Mouse (Mus musculus): ENCODE data around the gene Aff1. TPM values are rescaled to one million over a fixed set of nuclear protein-coding genes. Genes with fewer than 3 reads are reported as not detected.

The Aff1 gene
- polyA plus RNA-seq, 1 experiment from 2014 or later, result 19.3 TPM

GRCm38 (mm10) chr5:103699537-103699936, 7.4 kb downstream of the Aff1 start:
- no peaks in the 10 kb centered on the region for H3K9me3 ChIP-seq (ENCODE audit: control insufficient read depth, low read length)
- no peak overlapping the region for H3K4me3 ChIP-seq (ENCODE audit: low read depth, low read length)
- H3K27me3 ChIP-seq (replicated peaks; ENCODE audit: control insufficient read depth, insufficient read depth, low read length), result peaks cover 3% of the 10 kb centered on the region
- no peaks in the 10 kb centered on the region for H3K36me3 ChIP-seq (ENCODE audit: control insufficient read depth, insufficient read depth, low read length)
- DNase-seq (ENCODE audit: low spot score) (no peak), ATAC-seq (replicated peaks; ENCODE audit: low FRiP score) (no peak)
- H3K4me2 ChIP-seq, result no peak overlapping the region
- no peak overlapping the region for H3K9ac ChIP-seq (ENCODE audit: low read depth, low read length)
- H3K27ac ChIP-seq (ENCODE audit: low read depth, low read length), result no peak overlapping the region
- 51% methylated on average over 4 of the region's 4 CpGs for WGBS
- no peaks in the 10 kb centered on the region for H3K4me1 ChIP-seq (replicated peaks; ENCODE audit: control insufficient read depth, insufficient read depth, low read length)

- 72% methylated on average over 2 of the region's 2 CpGs for WGBS
- Histone ChIP-seq H3K4me2 (no peak overlapping the region), H3K27ac (ENCODE audit: low read depth, low read length) (no peak overlapping the region), H3K36me3 (ENCODE audit: control insufficient read depth, insufficient read depth, low read length) (no peaks in the 10 kb centered on the region), H3K9me3 (ENCODE audit: control insufficient read depth, low read length) (no peaks in the 10 kb centered on the region), H3K4me1 (replicated peaks; ENCODE audit: control insufficient read depth, insufficient read depth, low read length) (no peaks in the 10 kb centered on the region), H3K4me3 (ENCODE audit: low read depth, low read length) (no peak overlapping the region), H3K27me3 (replicated peaks; ENCODE audit: control insufficient read depth, insufficient read depth, low read length) (no peaks in the 10 kb centered on the region; the same call in 1 of the 2 replicates), H3K9ac (ENCODE audit: low read depth, low read length) (no peak overlapping the region)
- no peak for ATAC-seq (replicated peaks; ENCODE audit: low FRiP score)
- DNase-seq (ENCODE audit: low spot score), result no peak
Observed at GRCm38 (mm10) chr5:103700661-103701060, 8.5 kb downstream of the Aff1 start.

GRCm38 (mm10) chr5:103701466-103701865, 9.3 kb downstream of the Aff1 start:
- Histone ChIP-seq H3K4me2 (no peak overlapping the region), H3K9me3 (ENCODE audit: control insufficient read depth, low read length) (no peaks in the 10 kb centered on the region), H3K27me3 (replicated peaks; ENCODE audit: control insufficient read depth, insufficient read depth, low read length) (no peaks in the 10 kb centered on the region; the same call in 1 of the 2 replicates), H3K4me1 (replicated peaks; ENCODE audit: control insufficient read depth, insufficient read depth, low read length) (no peaks in the 10 kb centered on the region), H3K36me3 (ENCODE audit: control insufficient read depth, insufficient read depth, low read length) (no peaks in the 10 kb centered on the region), H3K4me3 (ENCODE audit: low read depth, low read length) (no peak overlapping the region), H3K9ac (ENCODE audit: low read depth, low read length) (no peak overlapping the region), H3K27ac (ENCODE audit: low read depth, low read length) (no peak overlapping the region)
- DNase-seq (ENCODE audit: low spot score) (no peak), ATAC-seq (replicated peaks; ENCODE audit: low FRiP score) (no peak)
- 61% methylated on average over 3 of the region's 3 CpGs for WGBS

GRCm38 (mm10) chr5:103702527-103702926, 10.4 kb downstream of the Aff1 start:
- no peak overlapping the region for H3K27ac ChIP-seq (ENCODE audit: low read depth, low read length)
- no peaks in the 10 kb centered on the region for H3K9me3 ChIP-seq (ENCODE audit: control insufficient read depth, low read length)
- H3K4me2 ChIP-seq, result no peak overlapping the region
- H3K4me3 ChIP-seq (ENCODE audit: low read depth, low read length), result no peak overlapping the region
- ATAC-seq (replicated peaks; ENCODE audit: low FRiP score) (no peak), DNase-seq (ENCODE audit: low spot score) (no peak)
- H3K4me1 ChIP-seq (replicated peaks; ENCODE audit: control insufficient read depth, insufficient read depth, low read length), result no peaks in the 10 kb centered on the region
- H3K9ac ChIP-seq (ENCODE audit: low read depth, low read length), result no peak overlapping the region
- H3K36me3 ChIP-seq (ENCODE audit: control insufficient read depth, insufficient read depth, low read length), result no peaks in the 10 kb centered on the region
- no peaks in the 10 kb centered on the region; the same call in 1 of the 2 replicates for H3K27me3 ChIP-seq (replicated peaks; ENCODE audit: control insufficient read depth, insufficient read depth, low read length)
- 60% methylated on average over 6 of the region's 6 CpGs for WGBS

GRCm38 (mm10) chr5:103705331-103705730, 13.2 kb downstream of the Aff1 start:
- DNase-seq (ENCODE audit: low spot score) (no peak), ATAC-seq (replicated peaks; ENCODE audit: low FRiP score) (no peak)
- no peaks in the 10 kb centered on the region for H3K4me1 ChIP-seq (replicated peaks; ENCODE audit: control insufficient read depth, insufficient read depth, low read length)
- H3K27me3 ChIP-seq (replicated peaks; ENCODE audit: control insufficient read depth, insufficient read depth, low read length), result no peaks in the 10 kb centered on the region
- H3K36me3 ChIP-seq (ENCODE audit: control insufficient read depth, insufficient read depth, low read length), result no peaks in the 10 kb centered on the region
- 89% methylated on average over 4 of the region's 4 CpGs for WGBS
- no peak overlapping the region for H3K4me3 ChIP-seq (ENCODE audit: low read depth, low read length)
- no peaks in the 10 kb centered on the region for H3K9me3 ChIP-seq (ENCODE audit: control insufficient read depth, low read length)
- H3K27ac ChIP-seq (ENCODE audit: low read depth, low read length), result no peak overlapping the region
- no peak overlapping the region for H3K9ac ChIP-seq (ENCODE audit: low read depth, low read length)
- H3K4me2 ChIP-seq, result no peak overlapping the region

GRCm38 (mm10) chr5:103705874-103706273, 13.7 kb downstream of the Aff1 start:
- Histone ChIP-seq H3K36me3 (ENCODE audit: control insufficient read depth, insufficient read depth, low read length) (no peaks in the 10 kb centered on the region), H3K27me3 (replicated peaks; ENCODE audit: control insufficient read depth, insufficient read depth, low read length) (no peaks in the 10 kb centered on the region), H3K9ac (ENCODE audit: low read depth, low read length) (no peak overlapping the region), H3K4me3 (ENCODE audit: low read depth, low read length) (no peak overlapping the region), H3K4me2 (no peak overlapping the region), H3K27ac (ENCODE audit: low read depth, low read length) (no peak overlapping the region), H3K4me1 (replicated peaks; ENCODE audit: control insufficient read depth, insufficient read depth, low read length) (no peaks in the 10 kb centered on the region), H3K9me3 (ENCODE audit: control insufficient read depth, low read length) (no peaks in the 10 kb centered on the region)
- 62% methylated on average over 1 of the region's 1 CpGs for WGBS
- ATAC-seq (replicated peaks; ENCODE audit: low FRiP score), result no peak
- no peak for DNase-seq (ENCODE audit: low spot score)

GRCm38 (mm10) chr5:103709044-103709443, 16.9 kb downstream of the Aff1 start:
- Histone ChIP-seq H3K36me3 (ENCODE audit: control insufficient read depth, insufficient read depth, low read length) (no peaks in the 10 kb centered on the region), H3K9me3 (ENCODE audit: control insufficient read depth, low read length) (no peaks in the 10 kb centered on the region), H3K4me1 (replicated peaks; ENCODE audit: control insufficient read depth, insufficient read depth, low read length) (no peaks in the 10 kb centered on the region), H3K27ac (ENCODE audit: low read depth, low read length) (no peak overlapping the region), H3K27me3 (replicated peaks; ENCODE audit: control insufficient read depth, insufficient read depth, low read length) (no peaks in the 10 kb centered on the region), H3K9ac (ENCODE audit: low read depth, low read length) (no peak overlapping the region), H3K4me2 (no peak overlapping the region), H3K4me3 (ENCODE audit: low read depth, low read length) (no peak overlapping the region)
- ATAC-seq (replicated peaks; ENCODE audit: low FRiP score) (peak; percentile 86), DNase-seq (ENCODE audit: low spot score) (no peak)
- 70% methylated on average over 3 of the region's 3 CpGs for WGBS

- WGBS, result 65% methylated on average over 2 of the region's 2 CpGs
- Histone ChIP-seq H3K4me1 (replicated peaks; ENCODE audit: control insufficient read depth, insufficient read depth, low read length) (no peaks in the 10 kb centered on the region), H3K9ac (ENCODE audit: low read depth, low read length) (no peak overlapping the region), H3K9me3 (ENCODE audit: control insufficient read depth, low read length) (no peaks in the 10 kb centered on the region), H3K4me3 (ENCODE audit: low read depth, low read length) (no peak overlapping the region), H3K27ac (ENCODE audit: low read depth, low read length) (no peak overlapping the region), H3K4me2 (no peak overlapping the region), H3K36me3 (ENCODE audit: control insufficient read depth, insufficient read depth, low read length) (no peaks in the 10 kb centered on the region), H3K27me3 (replicated peaks; ENCODE audit: control insufficient read depth, insufficient read depth, low read length) (no peaks in the 10 kb centered on the region)
- DNase-seq (ENCODE audit: low spot score) (no peak), ATAC-seq (replicated peaks; ENCODE audit: low FRiP score) (no peak)
Observed at GRCm38 (mm10) chr5:103711886-103712285, 19.7 kb downstream of the Aff1 start.

GRCm38 (mm10) chr5:103713422-103713821, 21.2 kb downstream of the Aff1 start:
- no peak overlapping the region for H3K4me3 ChIP-seq (ENCODE audit: low read depth, low read length)
- no peak overlapping the region for H3K4me2 ChIP-seq
- H3K27ac ChIP-seq (ENCODE audit: low read depth, low read length), result no peak overlapping the region
- no peaks in the 10 kb centered on the region for H3K9me3 ChIP-seq (ENCODE audit: control insufficient read depth, low read length)
- WGBS, result 39% methylated on average over 2 of the region's 2 CpGs
- no peaks in the 10 kb centered on the region for H3K27me3 ChIP-seq (replicated peaks; ENCODE audit: control insufficient read depth, insufficient read depth, low read length)
- no peaks in the 10 kb centered on the region for H3K4me1 ChIP-seq (replicated peaks; ENCODE audit: control insufficient read depth, insufficient read depth, low read length)
- H3K9ac ChIP-seq (ENCODE audit: low read depth, low read length), result no peak overlapping the region
- ATAC-seq (replicated peaks; ENCODE audit: low FRiP score) (no peak), DNase-seq (ENCODE audit: low spot score) (no peak)
- no peaks in the 10 kb centered on the region for H3K36me3 ChIP-seq (ENCODE audit: control insufficient read depth, insufficient read depth, low read length)

All from liver, embryonic 11.5 days (tissue).